Mouse (Mus musculus) spleen, adult 12 weeks (tissue): ENCODE data around the gene Otx2.

Source experiments
- DNase-seq: peaks from one replicate; pipeline ENCODE4 v3.0.0; 2022; ENCODE audit warnings: low spot score

The Otx2 gene

GRCm38 (mm10) chr14:48673541-48673940 lies at the start of gene Otx2:
TSS of gene Otx2 (minus strand) at chr14:48673819.
- DNase-seq = no peak

GRCm38 (mm10) chr14:48722763-48723162 lies 49.1 kb upstream of the Otx2 start:
- no peak for DNase-seq

GRCm38 (mm10) chr14:48719296-48719695 lies 45.7 kb upstream of the Otx2 start:
- no peak for DNase-seq

- DNase-seq = no peak
Measured at GRCm38 (mm10) chr14:48717632-48718279, 44.1 kb upstream of the Otx2 start.

- DNase-seq = no peak
Measured at GRCm38 (mm10) chr14:48716456-48716855, 42.8 kb upstream of the Otx2 start.

GRCm38 (mm10) chr14:48710871-48711370 lies 37.3 kb upstream of the Otx2 start:
- no peak for DNase-seq

GRCm38 (mm10) chr14:48710062-48710870 lies 36.6 kb upstream of the Otx2 start:
- no peak for DNase-seq

GRCm38 (mm10) chr14:48709371-48710061 lies 35.9 kb upstream of the Otx2 start:
- no peak for DNase-seq

- DNase-seq = no peak
Measured at GRCm38 (mm10) chr14:48707844-48708383, 34.3 kb upstream of the Otx2 start.

GRCm38 (mm10) chr14:48707391-48707790 lies 33.8 kb upstream of the Otx2 start:
- DNase-seq = no peak

GRCm38 (mm10) chr14:48700790-48701370 lies 27.3 kb upstream of the Otx2 start:
- no peak for DNase-seq

- no peak for DNase-seq
Measured at GRCm38 (mm10) chr14:48679590-48679989, 6.0 kb upstream of the Otx2 start.

- no peak for DNase-seq
Measured at GRCm38 (mm10) chr14:48678674-48679073, 5.1 kb upstream of the Otx2 start.

GRCm38 (mm10) chr14:48674036-48674831 lies 615 bp upstream of the Otx2 start:
- no peak for DNase-seq

GRCm38 (mm10) chr14:48672611-48673176 lies 925 bp downstream of the Otx2 start:
- DNase-seq = no peak

GRCm38 (mm10) chr14:48671480-48672240 lies 2.0 kb downstream of the Otx2 start:
- no peak for DNase-seq

GRCm38 (mm10) chr14:48670761-48671479 lies 2.7 kb downstream of the Otx2 start:
- DNase-seq = no peak

- DNase-seq = no peak
Measured at GRCm38 (mm10) chr14:48670258-48670630, 3.4 kb downstream of the Otx2 start.

- DNase-seq = no peak
Measured at GRCm38 (mm10) chr14:48669541-48670257, 3.9 kb downstream of the Otx2 start.
